Mouse (Mus musculus): ENCODE results near the gene Reg1. TPM values are rescaled to one million over a fixed set of nuclear protein-coding genes. Genes with fewer than 3 reads are reported as not detected.
"Not testable (repeated sequence)": the region's sequence is repeated elsewhere in the genome, so short reads cannot be mapped to it uniquely, and the experiment has no call there.

Gene Reg1
- not detected for total RNA-seq (2022)

GRCm38 (mm10) chr6:78422411-78422810, at the start of gene Reg1:
TSS of gene Reg1 (plus strand) at chr6:78422711.
- DNase-seq: not testable (repeated sequence)

GRCm38 (mm10) chr6:78378765-78379164, 43.7 kb upstream of the Reg1 start, which contains the start of gene Reg3d:
TSS of gene Reg3d (minus strand) at chr6:78378865.
- DNase-seq: no peak

- DNase-seq: no peak
Observed at GRCm38 (mm10) chr6:78380409-78380808, 42.1 kb upstream of the Reg1 start, which contains the start of gene Reg3a. TSS of gene Reg3a (plus strand) at chr6:78380709.

GRCm38 (mm10) chr6:78385609-78386008, 36.9 kb upstream of the Reg1 start:
- DNase-seq: no peak

- DNase-seq: not testable (repeated sequence)
Observed at GRCm38 (mm10) chr6:78395323-78395722, 27.2 kb upstream of the Reg1 start, which contains the start of gene Reg2. TSS of gene Reg2 (plus strand) at chr6:78395623.

- DNase-seq: no peak
Observed at GRCm38 (mm10) chr6:78425497-78425896, 3.0 kb downstream of the Reg1 start.

- no peak for DNase-seq
Observed at GRCm38 (mm10) chr6:78447202-78447601, 24.7 kb downstream of the Reg1 start.

GRCm38 (mm10) chr6:78448409-78448808, 25.9 kb downstream of the Reg1 start:
- DNase-seq: no peak

GRCm38 (mm10) chr6:78452804-78453203, 30.3 kb downstream of the Reg1 start:
- DNase-seq: no peak

GRCm38 (mm10) chr6:78460191-78460825, 37.8 kb downstream of the Reg1 start:
- DNase-seq: no peak

GRCm38 (mm10) chr6:78462360-78462759, 39.8 kb downstream of the Reg1 start:
- no peak for DNase-seq

- DNase-seq: no peak
Observed at GRCm38 (mm10) chr6:78463266-78463665, 40.8 kb downstream of the Reg1 start.

- no peak for DNase-seq
Observed at GRCm38 (mm10) chr6:78468772-78469171, 46.3 kb downstream of the Reg1 start, which contains the start of gene Reg3g. TSS of gene Reg3g (minus strand) at chr6:78468872.

- no peak for DNase-seq
Observed at GRCm38 (mm10) chr6:78469287-78469686, 46.8 kb downstream of the Reg1 start.

Other genes with a start within 250 kb of the Reg1 start
- gene Reg3b, start 52.1 kb upstream of the Reg1 start, total RNA-seq (2022): not detected
- gene Reg3d, start 43.8 kb upstream of the Reg1 start, total RNA-seq (2022): not detected
- gene Reg3a, start 42.0 kb upstream of the Reg1 start, total RNA-seq (2022): not detected
- gene Reg2, start 27.1 kb upstream of the Reg1 start, total RNA-seq (2022): not detected
- not detected for gene Reg3g, start 46.2 kb downstream of the Reg1 start, total RNA-seq (2022)

All from adrenal gland, adult 8-10 months (tissue).